Mouse (Mus musculus): ENCODE results near the gene Ihh.

Ihh gene

DNA sequence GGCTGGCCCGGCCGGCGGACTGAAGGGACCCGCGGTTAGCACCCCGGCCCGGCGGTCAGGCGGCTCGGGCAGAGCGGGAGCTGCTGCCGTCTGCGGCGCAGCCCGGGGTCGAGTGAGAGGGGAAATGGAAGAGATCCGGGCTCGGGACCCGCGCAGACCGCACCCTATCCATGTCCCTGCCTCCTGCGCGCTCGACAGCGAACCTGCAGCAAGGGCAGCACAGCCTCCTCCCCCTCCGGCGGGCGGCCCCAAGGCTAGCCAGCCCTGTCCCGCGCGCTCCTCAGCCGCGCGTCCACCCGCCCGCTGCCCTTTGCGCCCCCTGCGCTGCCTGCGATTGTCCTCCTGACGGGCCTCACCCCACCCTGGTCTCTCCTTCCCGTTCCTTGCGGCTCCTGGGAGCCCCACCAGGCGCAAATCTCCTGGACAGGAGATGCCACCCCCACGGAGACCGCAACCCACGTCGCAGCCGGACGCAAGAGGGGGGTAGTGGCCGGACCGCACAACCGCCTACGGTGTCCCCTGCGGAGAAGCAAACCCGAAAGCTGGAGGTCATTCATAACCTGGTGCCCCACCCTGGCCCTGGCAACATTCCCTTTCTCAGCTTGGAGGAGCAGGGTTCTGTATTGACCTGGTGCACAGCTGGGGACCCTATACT is at the start of gene Ihh:
Ihh (minus strand) TSS at position 117 of the 655 bp plus-strand sequence.
- no peak for DNase-seq (ENCODE audit: low spot score)

DNA sequence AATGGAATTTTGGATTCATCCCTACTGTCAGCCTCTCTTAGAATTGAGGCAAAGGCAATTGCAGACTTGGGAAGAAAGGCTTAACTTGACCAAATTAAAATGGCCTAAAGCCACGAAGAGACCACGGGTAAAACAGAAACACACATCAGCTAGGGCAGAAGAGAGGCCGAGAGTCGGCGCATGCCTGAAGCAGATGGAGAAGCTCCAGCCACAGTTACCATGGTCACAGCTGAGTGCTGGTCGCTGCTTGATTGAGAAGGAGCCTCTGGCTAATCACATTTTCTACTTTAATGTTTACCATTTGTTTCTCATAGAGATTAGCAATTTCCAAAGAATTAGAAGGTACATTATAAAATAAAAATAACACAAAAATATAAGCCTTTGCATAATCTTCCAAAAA is 49.7 kb upstream of the Ihh start:
- no peak for DNase-seq (ENCODE audit: low spot score)

DNA sequence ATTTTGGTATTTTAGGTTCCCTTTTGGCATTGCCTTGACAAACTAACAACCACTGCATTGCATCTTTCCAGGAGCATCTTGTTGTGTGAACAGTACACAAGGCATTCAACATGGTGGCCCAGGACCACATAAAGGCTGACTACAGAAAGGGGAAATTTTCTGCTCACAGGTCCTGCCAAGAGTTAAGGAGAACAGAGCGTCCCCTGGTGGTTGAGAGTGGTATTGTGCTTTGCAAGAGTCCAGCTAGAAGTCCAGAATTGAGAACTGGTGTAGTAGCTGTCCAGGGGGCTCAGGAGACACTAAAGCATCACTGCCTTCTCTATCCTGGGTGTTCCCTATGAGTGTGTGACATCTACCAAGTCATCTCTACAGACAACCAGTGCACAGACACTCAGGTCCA is 49.0 kb upstream of the Ihh start:
- DNase-seq (ENCODE audit: low spot score) = peak; percentile 29

DNA sequence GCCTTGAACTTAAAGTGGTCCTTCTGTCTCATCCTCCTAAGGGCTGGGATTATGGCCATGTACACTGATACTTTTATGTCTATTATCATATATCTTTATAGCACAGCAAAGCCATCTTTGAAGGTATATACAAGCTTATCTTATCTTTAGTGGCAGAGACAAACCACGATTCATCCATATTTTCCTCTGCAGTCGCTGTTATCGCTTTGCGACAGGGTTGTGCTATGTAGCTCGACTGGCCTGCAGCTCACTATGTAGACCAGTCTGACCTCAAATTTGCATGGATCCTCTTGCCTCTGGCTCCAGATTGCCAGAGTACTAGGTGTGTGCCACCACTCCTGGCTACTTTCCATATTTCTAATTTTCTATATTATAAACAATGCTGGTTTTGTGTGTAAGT is 47.7 kb upstream of the Ihh start:
- DNase-seq (ENCODE audit: low spot score) = no peak

DNA sequence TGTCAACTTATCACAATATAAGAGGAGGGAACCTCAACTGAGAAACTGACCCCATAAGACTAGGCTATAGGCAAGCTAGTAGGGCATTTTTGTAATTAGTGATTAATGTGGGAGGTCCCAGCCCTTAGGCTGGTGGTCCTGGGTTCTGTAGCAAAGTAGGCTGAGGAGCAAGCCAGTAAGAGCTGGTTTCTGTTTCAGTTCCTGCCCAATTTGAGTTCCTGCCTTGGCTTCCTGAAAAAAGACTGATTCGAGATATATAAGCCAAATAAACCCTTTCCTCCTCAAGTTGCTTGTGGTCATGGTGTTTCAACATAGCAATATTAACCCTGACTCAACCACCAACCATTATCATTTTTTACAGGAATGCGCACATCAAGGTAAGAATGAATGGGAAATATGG is 45.8 kb upstream of the Ihh start:
- no peak for DNase-seq (ENCODE audit: low spot score)

DNA sequence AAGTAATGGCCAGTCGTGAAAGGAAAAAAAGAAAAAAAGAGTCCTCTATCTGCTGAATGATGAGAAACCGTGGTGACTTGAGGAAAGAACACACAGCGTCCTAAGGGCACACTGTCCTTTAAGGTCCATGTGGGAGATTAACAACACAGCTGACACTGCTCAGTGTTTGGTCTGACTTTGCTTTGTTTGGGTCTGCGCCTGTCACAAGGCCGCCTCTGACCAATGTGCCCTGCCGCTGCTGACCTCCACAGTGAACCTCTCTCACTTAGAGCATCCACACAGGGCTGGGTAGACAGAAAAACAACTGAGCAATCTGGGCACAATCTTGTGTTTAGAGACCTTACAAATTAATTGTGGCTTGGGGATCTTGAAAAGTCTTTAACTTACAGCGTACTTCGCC is 25.5 kb upstream of the Ihh start:
- DNase-seq (ENCODE audit: low spot score) = no peak

DNA sequence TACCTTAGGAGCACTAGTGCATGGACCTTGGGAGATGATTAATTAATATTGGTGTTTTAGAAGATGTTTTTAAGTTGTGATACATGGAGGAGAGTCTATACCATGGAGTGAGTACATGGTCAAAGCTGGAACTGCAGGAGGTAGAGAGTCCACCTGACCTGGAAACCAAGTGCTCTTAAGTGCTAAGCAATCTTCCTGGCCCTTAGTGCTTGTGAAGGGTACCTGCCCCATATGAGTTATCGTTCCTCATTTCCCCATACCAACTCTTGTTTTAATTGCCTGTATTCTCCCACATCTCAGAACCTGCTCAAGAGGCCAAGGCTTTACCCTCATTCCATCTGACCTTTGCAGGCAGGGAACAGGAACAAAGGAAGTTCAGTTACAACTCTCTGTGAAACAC is 24.5 kb upstream of the Ihh start:
- DNase-seq (ENCODE audit: low spot score) = no peak

DNA sequence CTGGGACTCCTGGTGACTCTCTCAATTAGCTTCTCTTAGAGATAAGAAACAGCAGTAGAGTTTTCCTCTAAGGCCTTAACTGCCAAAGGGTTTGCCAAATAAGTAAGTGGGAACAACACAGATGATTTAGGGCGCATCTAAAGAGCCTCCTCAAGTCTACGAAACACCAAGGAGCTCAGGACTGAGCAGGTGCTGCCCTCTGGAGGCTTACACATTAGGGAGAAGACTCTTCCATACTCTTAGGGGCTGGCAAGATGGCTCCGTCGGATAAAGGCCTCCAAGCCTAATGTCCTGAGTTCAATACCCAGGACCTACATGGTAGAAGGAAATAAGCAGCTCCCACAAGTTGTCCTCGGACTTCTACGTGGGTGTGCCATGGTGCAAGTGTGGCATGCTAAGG is 22.1 kb upstream of the Ihh start:
- DNase-seq (ENCODE audit: low spot score) = no peak

DNA sequence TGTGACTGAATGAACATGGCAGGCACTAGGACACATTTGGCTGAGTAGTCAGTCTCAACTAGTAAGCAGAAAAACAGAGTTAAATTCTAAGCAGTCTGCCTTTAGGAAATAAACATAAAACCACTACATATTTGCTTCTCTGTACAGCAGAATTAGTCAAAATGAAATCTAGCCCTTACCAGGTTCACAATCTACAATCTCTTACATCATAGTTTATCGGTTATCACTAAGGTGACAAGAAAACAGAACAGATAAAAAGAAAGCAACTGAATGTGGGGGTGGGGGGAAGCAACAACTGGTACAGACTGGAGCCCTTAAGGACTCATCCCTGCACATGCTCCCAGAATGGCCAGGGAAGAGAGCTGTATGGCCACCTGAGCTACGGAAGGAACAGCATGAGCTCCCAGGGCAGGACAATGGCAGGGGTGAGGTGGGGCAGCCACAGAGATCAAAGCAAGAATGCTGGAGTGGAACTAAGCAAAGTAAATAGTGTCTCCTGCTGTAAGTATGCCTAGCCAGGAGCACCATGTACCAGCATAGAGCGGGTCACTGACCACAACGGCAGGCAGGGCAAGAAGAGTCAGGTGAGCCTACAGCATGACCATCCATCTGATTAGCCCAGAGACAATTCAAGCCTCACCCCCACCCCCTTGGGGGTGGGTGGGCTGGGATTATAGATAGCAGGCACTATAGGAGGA is 20.0 kb upstream of the Ihh start:
- no peak for DNase-seq (ENCODE audit: low spot score)

DNA sequence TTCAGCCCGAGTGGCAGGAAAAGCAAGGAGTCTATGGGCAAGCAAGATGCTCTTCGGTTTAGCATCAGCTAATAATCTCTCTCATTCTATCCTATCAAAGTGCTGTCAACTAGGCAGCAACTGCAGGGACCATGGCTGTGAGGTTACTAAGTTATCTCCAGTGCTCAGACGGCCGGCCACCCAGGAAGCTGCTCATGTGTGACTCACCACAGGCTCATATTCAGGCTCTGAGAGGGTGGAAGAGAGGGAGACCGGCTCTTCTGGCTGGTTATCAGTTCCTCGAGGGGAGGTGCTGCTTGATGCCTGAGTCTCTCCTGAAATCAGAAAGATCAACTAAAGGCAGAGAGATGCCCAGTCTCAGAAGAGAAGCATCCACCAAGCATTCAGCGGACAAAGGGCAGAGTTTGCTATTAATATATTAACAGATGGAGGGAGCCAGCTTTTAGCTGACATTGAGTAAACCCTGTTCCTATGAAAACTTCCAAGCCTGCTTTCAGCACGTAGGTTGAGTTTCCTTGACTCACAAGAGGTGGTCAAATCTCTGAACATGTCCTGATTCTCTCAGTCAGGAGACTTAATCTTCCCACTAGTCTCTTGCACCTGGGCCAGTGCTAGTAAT is 16.6 kb upstream of the Ihh start:
- DNase-seq (ENCODE audit: low spot score) = no peak

DNA sequence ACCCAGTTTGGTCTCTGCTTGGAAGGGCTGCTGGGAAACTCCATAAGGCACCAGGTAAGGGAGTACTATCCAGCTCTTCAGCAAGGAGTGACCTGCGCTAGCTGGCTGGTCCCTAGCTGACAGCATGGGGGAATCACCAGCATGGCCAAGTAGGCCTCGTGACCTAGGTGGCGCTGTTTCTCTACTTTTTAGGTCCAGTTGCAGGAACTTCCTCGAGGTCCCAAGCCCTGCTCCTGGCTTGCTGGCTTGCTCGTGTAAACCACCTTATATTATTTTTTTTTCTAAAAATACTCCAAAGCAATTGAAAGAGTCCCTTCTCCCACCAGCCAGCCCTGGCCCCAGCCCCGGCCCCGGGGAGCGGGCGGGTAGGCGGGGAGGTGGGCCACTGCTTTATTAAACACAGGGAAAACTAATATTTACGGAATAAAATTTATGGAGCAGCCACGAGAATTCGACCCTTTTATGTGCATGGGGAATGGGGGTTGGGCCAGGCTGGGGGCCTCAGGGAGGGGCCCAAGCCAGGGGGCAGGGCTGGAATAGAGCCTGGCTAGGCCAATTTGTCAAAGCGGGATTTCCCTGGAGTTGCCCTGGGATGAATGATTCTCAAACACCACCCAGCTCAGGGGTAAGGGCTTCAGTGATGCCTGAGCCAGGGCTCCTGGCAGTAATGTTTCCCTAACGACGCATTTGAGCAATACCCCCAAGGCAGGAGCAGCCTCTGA is 13.2 kb upstream of the Ihh start:
- peak; percentile 78 for DNase-seq (ENCODE audit: low spot score)

DNA sequence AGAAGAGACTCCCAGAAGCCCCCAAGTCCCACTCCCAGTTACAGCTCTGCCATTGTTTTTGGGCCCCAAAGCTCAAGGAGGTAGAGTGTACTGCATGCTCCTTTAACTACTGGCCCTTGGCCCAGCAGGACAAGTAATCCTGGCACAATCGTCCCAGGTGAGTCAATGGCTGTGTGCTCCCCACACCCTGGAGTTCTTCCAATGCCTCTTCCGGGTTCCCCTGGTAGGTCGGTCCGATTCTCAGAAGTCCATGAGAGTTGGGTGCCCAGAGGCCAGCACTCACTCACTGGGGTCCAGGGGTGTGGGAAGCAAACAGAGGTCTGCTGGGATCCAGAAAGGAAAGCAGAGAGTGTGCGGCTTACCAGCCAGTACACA is 11.4 kb upstream of the Ihh start:
- DNase-seq (ENCODE audit: low spot score) = peak; percentile 21

DNA sequence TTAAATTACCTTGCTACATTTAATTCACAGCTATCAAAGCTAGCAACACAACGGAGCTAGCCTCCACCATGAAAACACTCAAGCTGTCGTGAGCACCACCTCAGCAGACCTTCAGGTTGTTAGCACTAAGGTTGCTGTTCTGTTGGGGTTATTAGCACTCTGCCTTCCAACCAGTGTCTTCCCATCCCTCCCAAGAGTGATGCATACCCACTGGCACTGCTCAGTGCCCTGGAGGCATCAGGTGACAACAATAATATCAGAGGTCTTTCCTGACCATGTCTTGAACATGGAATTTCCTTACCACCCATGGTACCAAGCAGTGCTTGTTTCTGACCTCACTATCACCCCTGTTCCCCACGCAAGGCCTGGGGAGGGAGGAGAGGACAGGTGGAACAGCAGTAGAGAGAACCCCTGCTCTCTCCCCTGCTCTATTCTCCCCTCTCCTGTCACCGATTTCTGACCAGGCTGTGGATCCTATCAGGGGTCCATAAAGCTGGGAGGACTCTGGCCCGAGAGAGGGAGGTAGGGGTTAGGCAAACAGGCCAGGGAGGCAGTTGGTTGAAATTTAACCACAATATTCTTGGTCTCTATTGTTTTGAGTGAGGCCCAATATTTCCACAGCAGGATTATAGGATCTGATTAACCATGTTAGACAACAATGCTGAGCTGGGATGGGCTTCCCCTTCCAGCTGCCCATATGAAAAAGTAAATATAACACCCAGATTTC is 10.8 kb upstream of the Ihh start:
- DNase-seq (ENCODE audit: low spot score) = no peak

DNA sequence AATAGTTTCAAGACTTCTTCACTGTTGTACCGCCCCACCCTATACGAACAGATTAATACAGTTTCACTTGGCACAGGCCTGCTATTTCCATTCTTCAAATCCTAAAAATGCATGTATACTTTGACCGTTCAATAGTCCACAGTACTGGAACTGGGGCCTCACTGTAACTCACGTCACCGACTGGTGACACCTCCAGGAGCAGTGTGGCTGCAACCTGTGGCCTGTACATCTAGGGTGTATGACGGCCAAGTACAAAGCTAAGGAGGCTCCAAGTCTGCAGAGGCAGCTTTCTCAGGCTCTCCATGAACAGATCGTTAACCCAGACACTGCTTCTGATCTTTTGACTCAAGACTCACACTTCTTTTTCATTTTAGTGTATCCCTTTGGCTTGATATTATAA is 10.2 kb upstream of the Ihh start:
- no peak for DNase-seq (ENCODE audit: low spot score)

DNA sequence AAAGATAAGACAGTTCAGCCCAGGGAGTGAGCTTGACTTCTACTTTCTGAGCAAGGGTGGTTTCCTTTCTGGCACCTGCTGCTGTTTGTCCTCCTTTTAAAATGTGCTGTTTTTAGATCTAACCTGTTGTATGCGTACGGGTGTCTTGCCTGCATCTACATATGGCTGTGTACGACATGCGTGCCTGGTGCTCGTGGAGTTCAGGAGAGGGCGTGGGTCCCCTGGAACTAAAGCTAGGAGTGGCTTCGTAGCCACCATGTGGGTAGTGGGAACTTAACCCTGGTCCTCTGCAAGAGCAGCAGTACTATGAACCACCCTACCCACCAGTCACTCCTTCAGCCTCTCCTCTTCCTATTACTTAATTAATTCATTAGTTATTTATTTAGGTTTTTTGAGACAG is 8.6 kb upstream of the Ihh start:
- no peak for DNase-seq (ENCODE audit: low spot score)

DNA sequence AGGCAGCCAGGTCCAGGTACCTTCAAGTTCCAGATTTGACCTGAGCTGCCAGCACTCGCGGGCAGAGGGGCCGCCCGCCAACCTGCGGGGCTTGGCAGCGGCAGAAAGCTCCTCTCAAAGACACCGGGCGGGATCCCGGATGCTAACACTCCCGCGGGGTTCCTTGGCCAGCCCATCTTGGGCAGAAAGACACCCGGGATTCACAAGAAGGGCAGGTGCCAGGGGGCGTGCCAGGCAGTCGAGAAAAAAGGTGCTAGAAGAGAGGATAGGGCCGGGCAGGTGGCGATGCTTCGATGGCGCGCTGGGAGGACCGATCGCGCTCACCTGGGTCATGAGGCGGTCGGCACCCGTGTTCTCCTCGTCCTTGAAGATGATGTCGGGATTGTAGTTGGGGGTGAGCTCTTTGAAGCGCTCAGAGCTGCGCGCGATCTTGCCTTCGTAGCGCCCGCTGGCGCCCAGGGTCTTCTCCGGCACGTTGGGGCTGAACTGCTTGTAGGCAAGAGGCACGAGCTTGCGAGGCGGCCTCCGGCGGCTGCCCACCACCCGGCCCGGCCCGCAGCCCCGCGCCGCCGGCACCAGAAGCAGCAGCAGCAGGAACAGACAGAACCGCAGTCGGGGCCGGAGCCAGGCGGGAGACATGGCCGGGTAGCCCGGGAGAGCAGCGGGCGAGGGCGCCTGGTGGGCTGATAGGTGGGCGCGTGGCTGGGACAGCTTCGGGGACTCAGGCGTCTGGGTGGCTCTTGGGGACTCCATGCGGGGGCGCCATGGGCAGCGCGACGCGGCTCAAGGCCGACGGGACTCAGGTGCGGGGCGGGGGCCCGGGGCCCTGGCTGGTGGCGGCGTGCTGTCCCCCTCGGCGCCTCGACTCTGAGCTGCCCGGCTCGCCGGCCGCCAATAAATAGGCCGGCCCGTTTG is 639 bp downstream of the Ihh start:
- DNase-seq (ENCODE audit: low spot score) = no peak

DNA sequence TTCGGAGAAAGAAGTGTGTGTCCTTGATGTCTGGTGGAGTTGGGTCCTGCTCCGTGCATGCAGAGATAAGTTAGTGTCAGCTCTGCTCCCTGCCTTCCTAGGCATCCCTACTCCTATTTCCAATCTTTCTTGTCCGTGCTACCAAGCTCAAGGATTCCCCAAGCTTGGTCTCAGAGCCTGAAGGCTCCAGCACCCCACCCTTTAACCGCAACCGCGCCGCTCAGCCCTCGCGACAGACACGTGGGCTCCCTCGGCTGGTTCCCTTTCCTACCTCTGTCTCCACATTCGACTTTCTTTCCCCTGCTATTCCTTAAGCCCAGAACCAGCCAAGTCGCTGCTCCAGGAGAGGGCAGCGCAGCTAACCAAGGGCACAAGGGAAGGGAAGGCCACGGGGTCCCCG is 1.4 kb downstream of the Ihh start:
- DNase-seq (ENCODE audit: low spot score) = no peak

DNA sequence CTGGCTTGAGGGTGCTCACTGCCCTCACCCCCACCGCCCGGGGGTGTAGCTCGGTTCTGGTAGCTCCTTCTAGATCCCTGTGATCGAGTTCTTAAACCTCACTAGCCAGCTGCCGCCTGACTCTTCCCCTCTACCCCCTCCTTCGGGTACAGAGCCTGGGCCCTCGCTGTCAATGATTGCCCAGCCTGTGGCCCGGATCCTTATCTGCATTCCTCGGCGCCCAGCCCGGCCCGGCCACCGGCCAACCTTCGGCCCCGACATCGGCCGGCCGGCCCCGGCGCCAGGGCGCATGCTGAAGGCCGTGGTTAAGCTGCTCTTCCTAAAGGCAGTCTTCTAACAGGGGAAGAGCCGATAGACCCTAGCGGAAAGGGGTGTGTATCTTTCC is 1.8 kb downstream of the Ihh start:
- DNase-seq (ENCODE audit: low spot score) = peak; percentile 23

DNA sequence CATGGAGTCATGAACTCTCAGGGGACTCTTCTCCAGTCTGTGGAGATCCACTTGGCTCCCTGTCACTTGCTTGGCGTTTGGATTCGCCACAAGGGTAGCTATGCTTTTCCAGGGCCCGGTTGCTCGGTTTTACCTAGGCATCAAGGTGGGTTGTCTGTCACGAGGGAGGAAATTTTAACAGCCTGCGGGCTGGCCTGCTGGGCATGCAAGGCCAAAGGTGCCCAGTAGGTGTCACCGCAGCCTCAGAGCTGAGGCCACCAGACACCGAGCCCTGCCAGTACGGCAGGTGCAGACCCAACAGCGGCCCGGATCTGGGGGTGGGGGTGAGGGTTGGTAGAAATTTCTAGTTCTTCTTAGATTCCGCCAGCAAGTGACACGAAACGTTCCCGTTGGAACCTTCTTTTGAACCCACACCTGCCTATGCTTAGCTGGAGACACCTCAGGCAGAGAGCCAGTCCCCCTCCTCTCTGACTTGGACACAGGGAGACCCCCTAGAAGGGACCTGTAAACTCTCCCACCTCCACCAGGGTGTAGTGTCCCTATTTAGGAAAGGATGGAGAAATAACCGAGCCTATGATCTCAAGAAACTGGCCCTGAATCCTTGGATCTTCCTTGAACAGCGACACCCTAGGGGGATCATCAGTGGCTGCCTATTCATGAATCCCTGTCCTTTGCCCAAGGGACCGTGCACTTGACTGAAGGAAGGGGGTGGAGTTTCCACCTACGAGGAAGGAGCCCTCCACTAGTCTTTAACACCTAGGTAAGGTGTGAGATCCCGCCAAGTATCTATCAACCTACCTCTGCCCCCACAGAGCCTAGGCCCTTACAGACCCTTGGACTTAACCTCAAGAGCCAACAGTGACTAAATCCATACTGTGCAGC is 2.4 kb downstream of the Ihh start:
- DNase-seq (ENCODE audit: low spot score) = peak; percentile 60

DNA sequence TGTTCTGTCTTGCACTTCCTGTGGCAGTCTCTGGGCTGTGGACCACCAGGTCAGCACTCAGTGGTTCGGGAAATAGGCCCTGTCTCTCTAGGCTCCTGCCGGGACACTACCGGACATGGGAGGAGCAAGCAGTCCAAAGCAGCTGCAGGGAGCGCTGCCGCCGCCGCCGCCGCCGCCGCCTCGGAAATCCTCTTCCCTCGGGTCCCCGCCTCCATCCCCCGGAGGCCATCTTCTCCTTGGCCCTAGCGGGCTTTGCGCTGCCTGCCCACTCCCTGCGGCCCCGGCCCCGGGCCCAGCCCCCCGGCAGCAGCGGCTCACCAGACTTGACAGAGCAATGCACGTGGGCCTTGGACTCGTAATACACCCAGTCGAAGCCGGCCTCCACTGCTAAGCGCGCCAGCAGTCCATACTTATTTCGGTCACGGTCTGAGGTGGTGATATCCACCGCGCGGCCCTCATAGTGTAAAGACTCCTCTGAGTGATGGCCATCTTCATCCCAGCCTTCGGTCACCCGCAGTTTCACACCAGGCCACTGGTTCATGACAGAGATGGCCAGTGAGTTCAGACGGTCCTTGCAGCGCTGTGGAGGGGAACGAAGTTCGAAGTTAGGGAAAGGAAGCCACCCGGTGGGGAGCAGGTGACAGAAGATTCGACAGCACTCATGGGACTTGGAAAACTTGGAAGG is 3.3 kb downstream of the Ihh start:
- no peak for DNase-seq (ENCODE audit: low spot score)

Data from ovary, postnatal 14 days (tissue).